Mouse (Mus musculus): ENCODE data around the gene Bcam.

DNA sequence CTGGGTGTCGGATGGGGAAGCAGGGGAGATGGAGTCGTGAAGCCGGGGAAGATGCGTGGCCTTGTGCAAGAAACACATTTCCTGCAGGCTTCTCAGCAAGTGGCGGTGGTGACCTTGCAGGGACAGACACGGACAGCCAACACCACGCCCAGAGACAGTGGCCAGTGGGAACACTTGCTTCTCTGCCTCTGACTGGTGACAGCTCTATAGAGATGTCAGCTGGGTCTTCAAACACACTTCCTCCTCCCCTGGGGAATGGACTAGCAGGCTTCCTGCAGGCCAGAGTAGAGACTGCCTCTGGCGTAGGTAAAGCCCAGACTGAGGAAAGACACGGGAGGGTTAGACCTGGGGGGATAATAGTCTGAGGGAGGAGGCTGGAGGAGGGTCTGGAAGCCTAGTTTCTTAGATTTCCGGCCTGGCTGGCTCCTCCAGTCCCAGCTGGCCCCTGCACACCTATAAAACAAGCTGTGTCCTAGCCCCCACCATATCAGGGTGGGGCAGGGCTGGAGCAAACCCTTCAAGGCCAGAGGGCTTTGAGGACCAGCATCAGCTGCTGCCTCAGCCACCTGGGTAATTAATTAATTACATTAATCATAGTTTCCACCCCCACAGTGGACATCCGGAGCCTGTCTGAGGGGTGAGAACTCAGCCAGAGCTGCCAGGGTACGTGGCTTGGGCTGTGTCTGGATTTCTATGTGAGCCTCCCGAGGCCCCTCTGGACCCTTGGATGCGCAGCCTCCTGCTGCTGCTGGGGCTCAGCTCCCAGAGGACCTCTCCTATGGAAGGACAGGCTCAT lies 26.0 kb downstream of the Bcam start:
- TF ChIP-seq CTCF (IDR thresholded peaks at IDR 0.05; ENCODE audit: extremely low read depth, insufficient read length, insufficient replicate concordance, low read depth, low read length) (no peak), POLR2A (IDR thresholded peaks at IDR 0.05; ENCODE audit: low read depth, low read length) (no peak)

Data from small intestine, adult 2 months (tissue).